Mouse (Mus musculus): Measurements from ENCODE around the gene BC035947.
"Not testable (repeated sequence)": the region's sequence is repeated elsewhere in the genome, so short reads cannot be mapped to it uniquely, and the experiment has no call there.

Gene BC035947

GRCm38 (mm10) chr1:78511621-78512160 is at the start of gene BC035947:
BC035947 (minus strand) TSS chr1:78512158.
- no peak for DNase-seq (ENCODE audit: low spot score)

- no peak for DNase-seq (ENCODE audit: low spot score)
These were observed 42.2 kb upstream of the BC035947 start for GRCm38 (mm10) chr1:78554012-78554666.

GRCm38 (mm10) chr1:78548961-78549360 is 37.0 kb upstream of the BC035947 start:
- DNase-seq (ENCODE audit: low spot score): no peak

GRCm38 (mm10) chr1:78546258-78546657 is 34.3 kb upstream of the BC035947 start:
- no peak for DNase-seq (ENCODE audit: low spot score)

- not testable (repeated sequence) for DNase-seq (ENCODE audit: low spot score)
These were observed 31.7 kb upstream of the BC035947 start for GRCm38 (mm10) chr1:78543631-78544030.

GRCm38 (mm10) chr1:78539166-78539565 is 27.2 kb upstream of the BC035947 start:
- no peak for DNase-seq (ENCODE audit: low spot score)

- DNase-seq (ENCODE audit: low spot score): no peak
These were observed 26.4 kb upstream of the BC035947 start for GRCm38 (mm10) chr1:78538396-78538795.

GRCm38 (mm10) chr1:78537494-78538010 is 25.6 kb upstream of the BC035947 start:
- DNase-seq (ENCODE audit: low spot score): peak; percentile 82

GRCm38 (mm10) chr1:78536310-78537164 is 24.6 kb upstream of the BC035947 start:
- DNase-seq (ENCODE audit: low spot score): peak; percentile 89

- no peak for DNase-seq (ENCODE audit: low spot score)
These were observed 22.6 kb upstream of the BC035947 start for GRCm38 (mm10) chr1:78534428-78535150.

- DNase-seq (ENCODE audit: low spot score): peak; percentile 28
These were observed 20.3 kb upstream of the BC035947 start for GRCm38 (mm10) chr1:78532184-78532800.

GRCm38 (mm10) chr1:78530500-78531215 is 18.7 kb upstream of the BC035947 start:
- peak; percentile 50 for DNase-seq (ENCODE audit: low spot score)

GRCm38 (mm10) chr1:78529011-78529410 is 17.1 kb upstream of the BC035947 start:
- no peak for DNase-seq (ENCODE audit: low spot score)

GRCm38 (mm10) chr1:78528356-78528755 is 16.4 kb upstream of the BC035947 start:
- no peak for DNase-seq (ENCODE audit: low spot score)

GRCm38 (mm10) chr1:78525189-78525886 is 13.4 kb upstream of the BC035947 start:
- DNase-seq (ENCODE audit: low spot score): peak; percentile 82

- no peak for DNase-seq (ENCODE audit: low spot score)
These were observed 6.9 kb upstream of the BC035947 start for GRCm38 (mm10) chr1:78518907-78519306.

- no peak for DNase-seq (ENCODE audit: low spot score)
These were observed 798 bp upstream of the BC035947 start for GRCm38 (mm10) chr1:78512756-78513155.

- DNase-seq (ENCODE audit: low spot score): no peak
These were observed 1.1 kb downstream of the BC035947 start, which contains the start of gene Mogat1 for GRCm38 (mm10) chr1:78510862-78511261. Mogat1 (plus strand) TSS chr1:78510991.

- no peak for DNase-seq (ENCODE audit: low spot score)
These were observed 4.8 kb downstream of the BC035947 start for GRCm38 (mm10) chr1:78507137-78507536.

GRCm38 (mm10) chr1:78502527-78502926 is 9.4 kb downstream of the BC035947 start:
- no peak for DNase-seq (ENCODE audit: low spot score)
